Mouse (Mus musculus) E14TG2a.4 (cell line): ENCODE results near the gene Azi2.

Source experiments
- CTCF ChIP-seq: conservative IDR thresholded peaks from 2 replicates; pipeline ENCODE4 v1.5.1; 2014; ENCODE audit warnings: low read length
- NANOG ChIP-seq: IDR thresholded peaks from 2 replicates; pipeline ENCODE4 v1.6.1; 2014; ENCODE audit warnings: borderline replicate concordance, low read length, mixed read lengths

- no peak for TF ChIP-seq CTCF
- no peak for TF ChIP-seq NANOG
These were observed 30.1 kb downstream of the Azi2 start for GRCm38 (mm10) chr9:118070442-118070841.
